Mouse (Mus musculus) hindbrain, embryonic 14.5 days (tissue): ENCODE measurements around the gene Rps13. TPM values are rescaled to one million over a fixed set of nuclear protein-coding genes. Genes with fewer than 3 reads are reported as not detected.

Source experiments
- ATAC-seq: fragments of 200-750 bp; cut with Nextera tagmentation; 2 replicates; pipeline ENCODE4 v1.8.0; 2017; ENCODE audit warnings: moderate number of reproducible peaks, mild to moderate bottlenecking, moderate TSS enrichment, moderate library complexity; ENCODE audit not compliant: low FRiP score
- DNase-seq: peaks from one replicate; pipeline ENCODE4 v3.0.0-alpha.2; 2015; ENCODE audit warnings: low spot score
- H3K27ac ChIP-seq: fragments of 300-500 bp; sonication (generic); 2 replicates; pipeline ENCODE4 v1.5.1; 2014; ENCODE audit warnings: mild to moderate bottlenecking, moderate library complexity
- H3K27me3 ChIP-seq: fragments of 300-500 bp; sonication (generic); 2 replicates; pipeline ENCODE4 v1.6.1; 2014; ENCODE audit warnings: mild to moderate bottlenecking, low read length, mixed read lengths; ENCODE audit not compliant: control insufficient read depth, insufficient read depth
- H3K36me3 ChIP-seq: fragments of 300-500 bp; sonication (generic); replicated peaks from 2 replicates; pipeline ENCODE4 v1.6.1; 2014; ENCODE audit not compliant: control insufficient read depth, insufficient read depth
- H3K4me1 ChIP-seq: fragments of 300-500 bp; sonication (generic); replicated peaks from 2 replicates; pipeline ENCODE4 v1.6.1; 2014; ENCODE audit warnings: antibody characterized with exemption, low read length, mixed read lengths; ENCODE audit not compliant: control insufficient read depth, insufficient read depth
- H3K4me2 ChIP-seq: fragments of 300-500 bp; sonication (generic); replicated peaks from 2 replicates; pipeline ENCODE4 v1.6.1; 2014; ENCODE audit warnings: mild to moderate bottlenecking, moderate library complexity
- H3K4me3 ChIP-seq: fragments of 300-500 bp; sonication (generic); replicated peaks from 2 replicates; pipeline ENCODE4 v1.5.1; 2014; ENCODE audit warnings: mild to moderate bottlenecking, low read length
- H3K9ac ChIP-seq: fragments of 300-500 bp; sonication (generic); 2 replicates; pipeline ENCODE4 v1.6.1; 2014
- H3K9me3 ChIP-seq: fragments of 300-500 bp; sonication (generic); 2 replicates; pipeline ENCODE4 v1.6.1; 2016; ENCODE audit warnings: low read length; ENCODE audit not compliant: control insufficient read depth
- WGBS: fragments of 180-500 bp; shearing (Covaris S2); extraction: QIAGEN DNeasy Blood & Tissue Kit; methylation state at CpG from one replicate; pipeline ENCODE4 v1.1.7; 2014; 5-methylcytosine and 5-hydroxymethylcytosine counted together
- polyA plus RNA-seq: library from polyadenylated mRNA; unstranded; fragments of >200 nt; fragmentation: Nextera tagmentation; extraction: Ambion mirVana; gene quantifications from 2 replicates; pipeline ENCODE4 v1.2.1, GENCODE M21; 2014

The Rps13 gene
- polyA plus RNA-seq, 1 experiment from 2014 or later = 625 TPM

DNA sequence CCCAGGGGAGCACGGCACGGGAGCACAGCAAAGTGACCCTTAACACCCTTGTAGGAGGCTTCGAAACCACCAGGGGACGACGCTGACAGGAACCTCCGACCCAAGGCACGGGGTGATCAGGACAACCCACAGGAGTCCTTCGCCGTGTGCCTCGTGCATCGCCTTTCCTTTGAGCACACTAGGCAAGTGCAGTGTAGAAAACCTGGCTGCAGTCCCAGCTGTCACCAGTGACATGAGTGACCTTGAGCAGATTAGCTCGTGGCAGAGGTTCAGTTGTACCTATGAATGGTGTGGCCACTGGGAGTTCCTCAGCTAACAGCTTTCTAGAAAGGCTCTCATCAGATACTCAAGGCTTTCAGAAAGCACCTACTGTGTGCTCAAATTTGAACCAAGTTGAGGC lies 47.8 kb downstream of the Rps13 start:
- 63% methylated on average over 12 of the region's 12 CpGs for WGBS
- H3K36me3 ChIP-seq = no peaks in the 10 kb centered on the region
- no peak overlapping the region for H3K27ac ChIP-seq
- H3K4me3 ChIP-seq = no peak overlapping the region
- DNase-seq (no peak), ATAC-seq (no peak)
- peaks cover 5% of the 10 kb centered on the region; the same call in 1 of the 2 replicates for H3K4me1 ChIP-seq
- no peak overlapping the region for H3K4me2 ChIP-seq
- no peaks in the 10 kb centered on the region for H3K27me3 ChIP-seq
- H3K9me3 ChIP-seq = no peaks in the 10 kb centered on the region
- H3K9ac ChIP-seq = no peak overlapping the region

DNA sequence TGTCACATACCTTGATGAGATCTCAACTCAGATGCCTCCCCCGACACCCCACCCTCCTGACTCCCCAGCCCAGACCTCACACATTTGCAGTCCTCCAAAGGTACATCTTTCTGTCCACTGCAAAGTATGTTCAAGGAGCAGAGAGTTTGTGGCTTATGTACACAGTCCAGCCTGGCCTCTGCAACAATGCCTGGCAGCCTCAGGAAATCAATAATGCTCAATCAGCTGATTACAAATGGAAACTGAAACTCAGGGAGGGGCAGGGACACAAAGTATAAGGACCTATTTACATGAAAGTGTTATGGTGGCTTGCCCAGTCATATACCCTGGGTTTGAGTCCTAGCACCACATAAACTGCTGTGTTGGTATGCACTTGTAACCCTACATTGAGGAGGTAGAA lies 48.8 kb downstream of the Rps13 start:
- H3K4me1 ChIP-seq = peaks cover 11% of the 10 kb centered on the region; the same call in 1 of the 2 replicates
- no peaks in the 10 kb centered on the region for H3K36me3 ChIP-seq
- H3K4me2 ChIP-seq = no peak overlapping the region
- DNase-seq (no peak), ATAC-seq (no peak)
- H3K4me3 ChIP-seq = no peak overlapping the region
- no peaks in the 10 kb centered on the region for H3K9me3 ChIP-seq
- H3K9ac ChIP-seq = no peak overlapping the region
- H3K27ac ChIP-seq = no peak overlapping the region
- WGBS = 90% methylated on average over 1 of the region's 1 CpGs
- H3K27me3 ChIP-seq = no peaks in the 10 kb centered on the region

DNA sequence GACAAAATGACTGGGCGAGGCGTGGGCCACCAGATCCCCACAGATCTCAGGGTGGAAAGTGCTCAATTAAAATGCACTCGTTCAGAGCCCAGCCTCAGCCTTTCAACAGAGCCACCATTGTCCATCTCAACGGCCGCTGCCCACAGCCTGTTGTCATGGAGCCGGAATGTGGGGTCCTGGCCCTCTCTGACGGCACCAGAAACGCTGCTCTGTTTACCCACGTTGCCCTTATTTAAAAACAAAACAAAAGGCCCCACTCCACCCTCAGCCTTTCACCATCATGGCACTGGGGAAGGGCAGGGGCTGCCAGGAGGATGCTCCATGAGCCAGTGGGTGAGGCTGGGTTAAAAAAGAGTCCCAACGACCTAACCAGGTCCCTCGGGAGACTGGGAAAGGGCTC lies 51.2 kb downstream of the Rps13 start:
- DNase-seq (peak; percentile 44), ATAC-seq (peak; percentile 82)
- H3K9ac ChIP-seq = no peak overlapping the region
- no peak overlapping the region for H3K4me2 ChIP-seq
- 6% methylated on average over 11 of the region's 11 CpGs for WGBS
- no peaks in the 10 kb centered on the region for H3K27me3 ChIP-seq
- H3K4me1 ChIP-seq = peaks cover 11% of the 10 kb centered on the region; the same call in 1 of the 2 replicates
- no peaks in the 10 kb centered on the region for H3K36me3 ChIP-seq
- no peak overlapping the region for H3K4me3 ChIP-seq
- peak overlapping the region; percentile 54 for H3K27ac ChIP-seq
- no peaks in the 10 kb centered on the region for H3K9me3 ChIP-seq

Other genes starting within 250 kb of the Rps13 start
- gene Gm4353, start 249.6 kb downstream of the Rps13 start, polyA plus RNA-seq = 0.40 and 1.3 TPM in 2 replicates
- gene Plekha7, start 25.8 kb downstream of the Rps13 start, polyA plus RNA-seq = 5.6 and 7.3 TPM in 2 replicates
- gene Pik3c2a, start 109.3 kb upstream of the Rps13 start, polyA plus RNA-seq = 15.8 and 17.0 TPM in 2 replicates
- gene Nucb2, start 170.2 kb upstream of the Rps13 start, polyA plus RNA-seq = 26.6 and 29.7 TPM in 2 replicates